Mouse (Mus musculus) cerebellum, adult 2 months (tissue): ENCODE data around the gene Cabin1.

Experiments used
- CTCF ChIP-seq: fragments of 200-500 bp; IDR thresholded peaks from 2 replicates; pipeline ENCODE4 v1.5.1; 2011; ENCODE audit warnings: low read depth, mild to moderate bottlenecking, control low read depth, low read length, moderate library complexity, borderline replicate concordance; ENCODE audit not compliant: insufficient read depth
- POLR2A ChIP-seq: fragments of 200-500 bp; IDR thresholded peaks from 2 replicates; pipeline ENCODE4 v1.6.1; 2011; ENCODE audit warnings: low read length, control low read depth, borderline replicate concordance; ENCODE audit not compliant: insufficient read depth

GRCm38 (mm10) chr10:75649406-75649995 lies 114.6 kb downstream of the Cabin1 start:
- TF ChIP-seq CTCF, result no peak
- TF ChIP-seq POLR2A, result no peak
